8 mouse cellular contexts compared by ENCODE assay signal in genomic region chrX:56597887-56598640, GRCm38 (mm10). TPM values are rescaled to one million over a fixed set of nuclear protein-coding genes. Genes with fewer than 3 reads are reported as not detected.
DNase-seq lines count a peak whose midpoint lies in the region; ATAC-seq and TF ChIP-seq lines count a peak whose summit lies in the region.

TSS of gene Mmgt1 (minus strand) at chrX:56598069.

- H3K4me3 ChIP-seq in C2C12 (ENCODE audit: insufficient read depth, poor library complexity, severe bottlenecking) (peak within 1 kb of the TSS; percentile 59), myocyte (peak within 1 kb of the TSS; percentile 65)
- H3K4me3 ChIP-seq in erythroblast, embryonic 14.5 days (replicated peaks): peak within 1 kb of the TSS; percentile 92
- peak within 1 kb of the TSS; percentile 71 for H3K4me3 ChIP-seq in heart, embryonic 11.5 days (ENCODE audit: low read depth, low read length)
- H3K4me3 ChIP-seq in kidney, embryonic 16.5 days (ENCODE audit: low read length): peak within 1 kb of the TSS; percentile 74
- H3K4me3 ChIP-seq in liver, adult 2 months (ENCODE audit: insufficient read depth, low read depth, low read length): peak within 1 kb of the TSS; percentile 68

- H3ac ChIP-seq in C2C12 (ENCODE audit: control insufficient read depth, insufficient read length, low read depth) (peak within 1 kb of the TSS; percentile 77), myocyte (ENCODE audit: control insufficient read depth, insufficient read length) (peak within 1 kb of the TSS; percentile 8)

- peak within 1 kb of the TSS; percentile 69 for H3K9ac ChIP-seq in heart, embryonic 11.5 days (ENCODE audit: low read depth, low read length)
- peak within 1 kb of the TSS; percentile 78 for H3K9ac ChIP-seq in kidney, embryonic 16.5 days (replicated peaks; ENCODE audit: low read length)
- H3K9ac ChIP-seq in liver, adult 2 months (ENCODE audit: low read depth, low read length): peak within 1 kb of the TSS; percentile 67

- peaks cover 27% of the 10 kb centered on the region for H3K79me3 ChIP-seq in C2C12 (ENCODE audit: low read depth)

- peak within 1 kb of the TSS; percentile 59 for H3K27ac ChIP-seq in heart, embryonic 11.5 days (ENCODE audit: low read depth, low read length)
- peak within 1 kb of the TSS; percentile 68; the same call in 1 of the 2 replicates for H3K27ac ChIP-seq in kidney, embryonic 16.5 days (ENCODE audit: low read length)
- H3K27ac ChIP-seq in liver, adult 2 months (replicated peaks; ENCODE audit: insufficient read depth, low read depth, low read length): peak within 1 kb of the TSS; percentile 14; the same call in 1 of the 2 replicates

- H3K4me1 ChIP-seq in erythroblast, embryonic 14.5 days (ENCODE audit: control insufficient read depth): peaks cover 22% of the 10 kb centered on the region
- H3K4me1 ChIP-seq in heart, embryonic 11.5 days (ENCODE audit: control insufficient read depth, insufficient read depth, low read length): no peaks in the 10 kb centered on the region
- 0 out of 2 replicates have a peak, but pooled peaks cover 3% of the 10 kb centered on the region for H3K4me1 ChIP-seq in kidney, embryonic 16.5 days (ENCODE audit: insufficient read depth, low read length)
- H3K4me1 ChIP-seq in liver, adult 2 months (ENCODE audit: control insufficient read depth, insufficient read depth, low read length): 0 out of 2 replicates have a peak, but pooled peaks cover 2% of the 10 kb centered on the region

- H3K79me2 ChIP-seq in C2C12 (ENCODE audit: control insufficient read depth, insufficient read depth) (peaks cover 46% of the 10 kb centered on the region), myocyte (ENCODE audit: control insufficient read depth, insufficient read depth) (peaks cover 37% of the 10 kb centered on the region)
- no peaks in the 10 kb centered on the region; the same call in 1 of the 2 replicates for H3K79me2 ChIP-seq in liver, adult 2 months (ENCODE audit: control insufficient read depth, insufficient read depth, low read length)

- no peak for TF ChIP-seq CTCF in C2C12 (IDR thresholded peaks at IDR 0.05; ENCODE audit: control insufficient read depth, insufficient read depth, insufficient read length)
- no peak for TF ChIP-seq CTCF in brain, embryonic 14.5 days (IDR thresholded peaks at IDR 0.05; ENCODE audit: borderline replicate concordance, extremely low read depth, insufficient read depth, insufficient read length)
- TF ChIP-seq CTCF in liver, adult 2 months (IDR thresholded peaks at IDR 0.05; ENCODE audit: low read depth, low read length): no peak

- H3K36me3 ChIP-seq in C2C12 (ENCODE audit: control insufficient read depth, insufficient read depth): peaks cover 6% of the 10 kb centered on the region
- H3K36me3 ChIP-seq in erythroblast, embryonic 14.5 days (ENCODE audit: control insufficient read depth): peaks cover 13% of the 10 kb centered on the region
- no peaks in the 10 kb centered on the region for H3K36me3 ChIP-seq in heart, embryonic 11.5 days (ENCODE audit: control insufficient read depth, insufficient read depth, low read length)
- H3K36me3 ChIP-seq in kidney, embryonic 16.5 days (ENCODE audit: insufficient read depth, low read length): no peaks in the 10 kb centered on the region
- H3K36me3 ChIP-seq in liver, adult 2 months (ENCODE audit: control insufficient read depth, insufficient read depth, low read length): no peaks in the 10 kb centered on the region; the same call in 1 of the 2 replicates
- no peaks in the 10 kb centered on the region for H3K36me3 ChIP-seq in myocyte (ENCODE audit: control insufficient read depth, insufficient read depth)
- no peaks in the 10 kb centered on the region for H3K36me3 ChIP-seq in splenic B cell, adult 2 months (ENCODE audit: control insufficient read depth, insufficient read depth, low read length, poor library complexity, severe bottlenecking)

- peak; percentile 98 for DNase-seq in brain, embryonic 14.5 days (ENCODE audit: low read depth)
- peak; percentile 92 for DNase-seq in liver, adult 2 months (ENCODE audit: extremely low read depth, low read depth, low spot score)
- peak; percentile 91 for DNase-seq in splenic B cell, adult 2 months (ENCODE audit: low read depth, low spot score)

- WGBS in heart, embryonic 11.5 days (ENCODE audit: insufficient replicate concordance): 11% methylated on average over 39 of the region's 44 CpGs
- WGBS in kidney, embryonic 16.5 days: 23% methylated on average over 44 of the region's 44 CpGs
- WGBS in liver, adult 2 months: under 1% methylated on average over 39 of the region's 44 CpGs

- peak; percentile 97 for ATAC-seq in heart, embryonic 11.5 days (replicated peaks; ENCODE audit: insufficient number of reproducible peaks, low FRiP score, low TSS enrichment)
- peak; percentile 99 for ATAC-seq in kidney, embryonic 16.5 days (ENCODE audit: low FRiP score, low TSS enrichment)

- peaks cover 4% of the 10 kb centered on the region for H3K9me3 ChIP-seq in erythroblast, embryonic 14.5 days (ENCODE audit: control insufficient read depth, low read length)
- no peaks in the 10 kb centered on the region for H3K9me3 ChIP-seq in heart, embryonic 11.5 days (replicated peaks; ENCODE audit: control insufficient read depth, low read length)
- no peaks in the 10 kb centered on the region for H3K9me3 ChIP-seq in kidney, embryonic 16.5 days (ENCODE audit: low read length)

- H3K4me2 ChIP-seq in heart, embryonic 11.5 days: peak within 1 kb of the TSS; percentile 62
- peak within 1 kb of the TSS; percentile 51 for H3K4me2 ChIP-seq in kidney, embryonic 16.5 days (replicated peaks; ENCODE audit: low read depth, low read length)
- peak within 1 kb of the TSS; percentile 92 for H3K4me2 ChIP-seq in myocyte (ENCODE audit: low read depth)

- TF ChIP-seq POLR2A in brain, embryonic 14.5 days (IDR thresholded peaks at IDR 0.05; ENCODE audit: borderline replicate concordance, extremely low read depth, insufficient read depth, insufficient read length, poor library complexity, severe bottlenecking): peak; percentile 49; the same call in 1 of the 2 replicates
- TF ChIP-seq POLR2A in liver, adult 2 months (IDR thresholded peaks at IDR 0.05; ENCODE audit: extremely low read depth, insufficient read depth, low read length): no peak
- TF ChIP-seq POLR2A in myocyte (IDR thresholded peaks at IDR 0.05; ENCODE audit: insufficient read length, low read depth): peak; percentile 58

- H3K27me3 ChIP-seq in C2C12 (ENCODE audit: control insufficient read depth, insufficient read depth, insufficient read length) (no peaks in the 10 kb centered on the region), myocyte (ENCODE audit: control insufficient read depth, insufficient read depth, insufficient read length) (no peaks in the 10 kb centered on the region)
- no peaks in the 10 kb centered on the region; the same call in 1 of the 2 replicates for H3K27me3 ChIP-seq in erythroblast, embryonic 14.5 days (ENCODE audit: control insufficient read depth)
- H3K27me3 ChIP-seq in heart, embryonic 11.5 days (ENCODE audit: control insufficient read depth, insufficient read depth, low read length): no peaks in the 10 kb centered on the region
- no peaks in the 10 kb centered on the region for H3K27me3 ChIP-seq in kidney, embryonic 16.5 days (ENCODE audit: insufficient read depth, low read length)
- H3K27me3 ChIP-seq in liver, adult 2 months (ENCODE audit: control insufficient read depth, insufficient read depth, low read length): no peaks in the 10 kb centered on the region
- no peaks in the 10 kb centered on the region for H3K27me3 ChIP-seq in splenic B cell, adult 2 months (ENCODE audit: control insufficient read depth, insufficient read depth, low read length, poor library complexity, severe bottlenecking)

TF ChIP-seq in C2C12, 6 proteins besides CTCF, POLR2A, EP300 and RAD21:
- TF ChIP-seq MAX (IDR thresholded peaks at IDR 0.05): peak; percentile 42
- no peak for TF ChIP-seq MYOD1 (IDR thresholded peaks at IDR 0.05; ENCODE audit: control insufficient read depth, insufficient read length, low read depth)

TF ChIP-seq in myocyte, 11 proteins besides CTCF, POLR2A, EP300 and RAD21:
- TF ChIP-seq TCF3 (IDR thresholded peaks at IDR 0.05; ENCODE audit: insufficient read length, low read depth) (no peak), E2F4 (IDR thresholded peaks at IDR 0.05; ENCODE audit: insufficient read depth) (no peak), POLR2AphosphoS2 (IDR thresholded peaks at IDR 0.05; ENCODE audit: insufficient read length, low read depth) (peak; percentile 69)

RNA-seq across cellular contexts. Expression of gene Mmgt1, which starts in this region (rescaled TPM):
- 11.7 TPM for polyA plus RNA-seq in C2C12 (2012; fragmentation: generic; extraction: Trizol)
- 37.8 and 45.5 TPM in 2 replicates for polyA plus RNA-seq in brain, embryonic 14.5 days (2012; rRNA removed)
- 0.04 and 0.07 TPM in 2 replicates for polyA plus RNA-seq in erythroblast, embryonic 14.5 days (2012)
- polyA plus RNA-seq in heart, embryonic 11.5 days (2014; fragmentation: Nextera tagmentation; extraction: Ambion mirVana): 27.8 and 28.1 TPM in 2 replicates
- polyA plus RNA-seq in kidney, embryonic 16.5 days (2015; fragmentation: Nextera tagmentation; extraction: Ambion mirVana): 28.7 and 32.5 TPM in 2 replicates
- total RNA-seq in liver, adult 2 months (2014; rRNA removed): 12.5 and 14.8 TPM in 2 replicates
- 4.3 and 4.6 TPM in 2 replicates for polyA plus RNA-seq in liver, adult 2 months (2012; rRNA removed)
- polyA plus RNA-seq in myocyte (2012; fragmentation: generic; extraction: Trizol): 6.6 TPM

Comparison
In these comparisons a context has a peak if more than half of its experiments do, and no peak if none do; other contexts are left out.
1. Peak in every context shown above with its lines: DNase-seq, ATAC-seq, H3K4me3 ChIP-seq and H3K27ac ChIP-seq.
2. H3K27ac ChIP-seq: peak in every context shown above with its lines; median percentile 68 in kidney, embryonic 16.5 days; 59 in heart, embryonic 11.5 days; 14 in liver, adult 2 months.